Mouse (Mus musculus): ENCODE measurements around the gene Atp7a. TPM values are rescaled to one million over a fixed set of nuclear protein-coding genes. Genes with fewer than 3 reads are reported as not detected.

The Atp7a gene
- 16.1 TPM for total RNA-seq (2023)

DNA sequence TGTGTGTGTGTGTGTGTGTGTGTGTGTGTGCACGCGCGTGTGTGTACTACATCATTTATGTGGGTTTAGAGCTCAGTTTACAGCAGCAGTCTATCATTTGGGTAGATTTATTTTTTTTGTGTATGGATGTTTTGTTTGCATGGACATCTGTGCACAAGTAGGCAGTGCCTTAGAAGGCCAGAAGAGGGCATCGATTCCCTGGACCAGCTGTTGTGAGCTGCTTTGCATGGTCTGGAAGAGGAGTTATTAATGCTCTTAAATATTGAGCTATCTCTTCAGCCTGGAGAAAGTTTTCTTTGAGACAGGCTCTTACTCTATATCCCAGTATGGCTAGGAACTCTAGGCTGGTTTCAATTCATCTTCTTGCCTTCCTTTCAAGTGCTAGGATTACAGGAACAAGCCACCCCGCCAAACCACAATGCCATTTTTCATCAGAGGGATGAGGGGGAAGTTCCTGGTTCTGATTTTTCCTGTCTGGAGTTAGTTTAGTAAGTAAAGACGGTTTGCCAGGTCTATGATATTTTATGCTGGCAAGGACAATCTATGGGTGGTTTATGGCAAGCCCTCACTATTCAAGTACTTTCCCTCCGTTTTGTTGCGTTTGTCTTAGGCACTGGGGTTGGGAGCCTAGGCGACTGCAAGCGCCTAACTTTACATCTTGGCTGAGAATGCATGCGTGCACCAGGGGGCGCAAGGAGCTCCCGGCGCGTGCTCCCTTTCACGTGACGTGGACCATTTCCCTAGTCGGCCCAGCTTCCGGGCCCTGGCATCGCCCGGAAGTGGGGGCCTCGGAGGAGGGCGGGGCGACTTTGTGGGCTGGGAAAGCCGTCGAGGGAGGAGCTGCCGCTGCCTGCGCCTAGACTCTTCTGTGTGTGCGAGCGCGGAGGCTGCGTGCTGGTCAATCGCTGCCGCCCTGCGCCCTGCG lies at the start of gene Atp7a:
Atp7a (plus strand) TSS at position 859 of the 925 bp plus-strand sequence.

DNA sequence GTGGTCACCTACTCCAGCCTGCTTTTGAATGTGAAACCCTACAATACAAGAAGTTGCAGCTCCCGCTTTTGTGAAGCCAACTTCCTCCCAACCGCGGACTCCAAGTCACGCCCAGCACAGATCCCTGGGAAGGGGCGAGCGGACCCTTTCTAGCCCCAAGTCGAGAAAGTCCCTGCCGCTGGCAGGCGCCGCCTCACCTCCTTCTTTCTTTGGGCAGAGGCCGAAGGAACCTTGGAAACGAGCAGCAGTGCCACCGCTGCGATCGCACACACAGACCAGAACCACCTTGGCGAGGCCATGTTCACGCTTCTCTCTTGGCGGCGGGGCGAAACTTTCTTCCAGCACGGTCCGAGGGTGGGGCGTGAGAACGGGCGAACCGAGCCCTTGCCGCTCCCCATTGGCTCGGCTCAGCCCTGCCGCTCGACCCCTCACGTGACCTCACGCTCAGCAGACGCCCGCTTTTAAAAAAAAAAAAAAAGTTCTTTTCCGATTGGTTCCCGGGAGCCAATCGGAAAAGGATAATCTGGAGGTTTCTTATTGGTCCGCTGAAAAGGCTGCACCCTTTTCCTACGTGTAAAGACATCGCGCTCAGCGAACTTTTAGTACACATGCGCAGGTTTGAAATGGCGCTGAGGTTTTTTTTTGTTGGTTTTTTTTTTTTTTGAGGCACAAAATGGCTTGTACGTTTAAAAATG lies 15.5 kb upstream of the Atp7a start, which contains the start of gene Magt1:
Magt1 (minus strand) TSS at position 442 of the 695 bp plus-strand sequence.

DNA sequence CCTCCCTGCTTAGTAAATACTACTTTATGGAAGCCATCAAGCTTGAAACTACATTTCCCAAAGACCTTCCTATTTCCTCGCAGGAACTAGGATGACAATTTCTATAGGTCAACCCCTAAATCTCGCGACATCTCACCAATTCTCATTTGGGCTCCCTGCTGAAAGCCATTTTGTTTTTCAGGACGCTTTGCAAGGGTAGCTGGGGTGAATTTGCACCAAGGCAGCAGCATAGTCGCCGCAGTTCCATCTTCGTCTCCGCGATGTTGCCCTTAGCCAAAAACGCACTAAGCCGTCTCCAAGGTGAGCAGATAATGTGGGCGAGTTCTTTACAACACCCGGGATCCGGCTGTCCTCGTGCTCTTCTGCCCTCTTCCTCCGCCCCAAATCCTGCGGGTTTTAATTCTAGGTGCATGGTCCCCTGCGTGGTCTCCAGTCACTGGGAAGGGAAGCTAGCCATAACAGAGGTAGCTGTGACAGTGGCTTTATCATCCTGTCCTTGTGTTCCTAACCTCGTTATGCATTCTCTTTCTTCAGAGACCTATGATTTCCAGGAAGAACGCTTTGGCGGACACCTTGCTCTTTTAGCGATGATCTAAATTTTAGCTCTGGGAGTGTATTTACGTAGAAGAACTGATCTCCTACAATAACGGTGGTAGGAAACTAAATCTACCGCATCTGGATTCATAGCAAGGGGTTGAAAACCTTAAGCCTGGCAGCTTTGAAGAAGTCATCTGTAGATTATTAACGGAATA lies 11.3 kb upstream of the Atp7a start, which contains the start of gene Cox7b:
Cox7b (plus strand) TSS at position 130 of the 752 bp plus-strand sequence.

DNA sequence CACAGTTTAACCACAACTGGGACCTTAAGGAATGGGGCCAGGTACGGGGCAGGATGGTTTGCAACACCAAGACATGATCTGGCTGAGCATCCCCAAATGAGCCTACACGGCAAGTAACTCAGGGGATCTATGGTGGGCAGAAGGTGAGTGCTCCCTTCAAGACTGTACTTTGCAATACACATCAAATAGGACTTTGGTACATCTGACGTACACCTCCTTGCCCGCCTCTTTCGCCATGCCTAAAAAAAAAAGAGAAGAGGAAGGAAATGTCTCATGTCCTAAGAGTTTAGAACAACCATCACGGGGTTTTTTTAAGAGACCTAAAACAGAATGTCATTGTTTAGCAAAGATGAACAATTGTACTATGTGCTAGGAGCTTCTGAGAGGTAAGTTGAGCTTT lies 115.9 kb downstream of the Atp7a start, which contains the start of gene Tlr13:
Tlr13 (plus strand) TSS at position 269 of the 400 bp plus-strand sequence.

Other genes starting within 250 kb of the Atp7a start
- 244 TPM for gene Atrx, start 97.9 kb upstream of the Atp7a start, total RNA-seq (2023)
- gene Magt1, start 15.4 kb upstream of the Atp7a start, total RNA-seq (2023), result 31.0 TPM
- 96.9 TPM for gene Cox7b, start 11.6 kb upstream of the Atp7a start, total RNA-seq (2023)
- gene Tlr13, start 115.9 kb downstream of the Atp7a start, total RNA-seq (2023), result 0.76 TPM
- gene Pgk1, start 159.8 kb downstream of the Atp7a start, total RNA-seq (2023), result 86.5 TPM
- gene Taf9b, start 193.9 kb downstream of the Atp7a start, total RNA-seq (2023), result 8.5 TPM
- not detected for gene Fnd3c2, start 228.1 kb downstream of the Atp7a start, total RNA-seq (2023)

All from CD4-positive naive resting alpha-beta T cell, adult 76 days (primary cell).